Mouse (Mus musculus) CH12.LX (cell line): ENCODE results near the gene Nmral1.

ENCODE experiments used
- CTCF ChIP-seq, 2 experiments: IDR thresholded peaks in 1 of 2; conservative IDR thresholded peaks in 1 of 2; 2 replicates each; pipeline ENCODE4 v1.5.1; 2011 to 2012; ENCODE audit warnings: low read depth in 2 of 2, low read length in 2 of 2, improper control_type of control experiment in 1 of 2, inconsistent platforms in 1 of 2, mild to moderate bottlenecking in 1 of 2, moderate library complexity in 1 of 2
- ZKSCAN1 ChIP-seq: IDR thresholded peaks from 2 replicates; pipeline ENCODE4 v1.6.1; 2012; ENCODE audit warnings: low read depth, inconsistent platforms, low read length, improper control_type of control experiment, borderline replicate concordance

DNA sequence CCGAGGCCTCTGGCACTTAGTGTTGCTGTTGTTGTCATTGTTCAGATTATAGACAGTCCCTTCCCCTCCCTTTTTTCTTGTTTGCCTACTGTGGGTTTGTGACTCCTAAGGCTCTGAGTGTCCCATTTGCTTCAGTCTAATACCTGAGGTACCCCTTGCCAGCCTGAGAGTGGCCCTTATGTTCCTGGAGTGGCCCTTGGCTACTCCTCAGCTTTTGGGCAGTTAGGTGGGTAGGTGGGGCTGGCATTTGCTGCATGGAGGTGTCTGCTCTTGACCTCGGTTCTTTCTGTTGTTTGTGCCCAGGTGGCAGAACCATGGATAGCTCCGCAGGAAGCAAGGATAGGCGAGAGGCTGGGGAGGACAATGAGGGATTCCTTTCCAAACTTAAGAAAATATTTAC is 13.6 kb downstream of the Nmral1 start:
- TF ChIP-seq ZKSCAN1 (no peak), CTCF (conservative IDR thresholded peaks at IDR 0.05 in 1 of 2, IDR thresholded peaks at IDR 0.05 in 1 of 2; ENCODE audit: low read depth in 2 of 2, low read length in 2 of 2) (no peak)
